Mouse (Mus musculus): ENCODE results near the gene Rbfox1. TPM values are rescaled to one million over a fixed set of nuclear protein-coding genes. Genes with fewer than 3 reads are reported as not detected.

Rbfox1 gene
- polyA plus RNA-seq, 1 experiment, result 5.6 TPM

DNA sequence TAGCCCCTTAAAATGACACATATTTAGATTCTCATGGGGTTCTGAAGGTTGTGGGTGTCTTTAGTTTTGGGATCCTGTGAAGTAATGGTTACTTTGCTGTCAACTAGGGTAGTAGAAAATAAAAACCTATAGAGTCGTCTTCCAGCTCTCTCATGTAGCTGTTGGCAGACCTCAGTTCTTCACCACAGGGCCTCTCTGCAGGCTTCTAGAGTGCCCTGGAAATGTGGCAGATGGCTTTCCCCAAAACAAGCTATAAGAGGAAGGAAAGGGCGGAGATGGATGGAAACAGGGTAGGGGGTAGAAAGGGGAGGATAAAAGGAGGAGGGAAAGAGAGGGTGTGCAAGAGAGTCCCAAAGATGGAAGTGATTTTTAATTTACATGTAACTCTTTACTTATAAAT is 539.6 kb downstream of the Rbfox1 start:
- H3K4me1 ChIP-seq (replicated peaks; ENCODE audit: control insufficient read depth, insufficient read depth, low read length), result no peaks in the 10 kb centered on the region
- TF ChIP-seq POLR2A (IDR thresholded peaks at IDR 0.05; ENCODE audit: control insufficient read depth, extremely low read depth, insufficient read depth, low read length, poor library complexity), result no peak
- no peak for TF ChIP-seq CTCF (IDR thresholded peaks at IDR 0.05; ENCODE audit: borderline replicate concordance, control insufficient read depth, extremely low read depth, insufficient read depth, low read length, poor library complexity)
- no peaks in the 10 kb centered on the region for H3K27me3 ChIP-seq (ENCODE audit: control insufficient read depth, insufficient read depth, low read length)
- no peak overlapping the region for H3K27ac ChIP-seq (ENCODE audit: control insufficient read depth, insufficient read depth, low read length)
- WGBS, result 71% methylated on average over 2 of the region's 2 CpGs
- H3K4me3 ChIP-seq (ENCODE audit: control insufficient read depth, insufficient read depth, low read length), result no peak overlapping the region
- no peaks in the 10 kb centered on the region for H3K36me3 ChIP-seq (ENCODE audit: control insufficient read depth, insufficient read depth, low read length)
- no peak for DNase-seq

GRCm38 (mm10) chr16:6427292-6428281 is 542.4 kb downstream of the Rbfox1 start:
- DNase-seq, result no peak
- H3K4me1 ChIP-seq (replicated peaks; ENCODE audit: control insufficient read depth, insufficient read depth, low read length), result no peaks in the 10 kb centered on the region
- H3K4me3 ChIP-seq (ENCODE audit: control insufficient read depth, insufficient read depth, low read length), result no peak overlapping the region
- H3K27ac ChIP-seq (ENCODE audit: control insufficient read depth, insufficient read depth, low read length), result no peak overlapping the region
- H3K36me3 ChIP-seq (ENCODE audit: control insufficient read depth, insufficient read depth, low read length), result no peaks in the 10 kb centered on the region
- TF ChIP-seq CTCF (IDR thresholded peaks at IDR 0.05; ENCODE audit: borderline replicate concordance, control insufficient read depth, extremely low read depth, insufficient read depth, low read length, poor library complexity) (no peak), POLR2A (IDR thresholded peaks at IDR 0.05; ENCODE audit: control insufficient read depth, extremely low read depth, insufficient read depth, low read length, poor library complexity) (no peak)
- no peaks in the 10 kb centered on the region for H3K27me3 ChIP-seq (ENCODE audit: control insufficient read depth, insufficient read depth, low read length)
- WGBS, result 89% methylated on average over 12 of the region's 12 CpGs

DNA sequence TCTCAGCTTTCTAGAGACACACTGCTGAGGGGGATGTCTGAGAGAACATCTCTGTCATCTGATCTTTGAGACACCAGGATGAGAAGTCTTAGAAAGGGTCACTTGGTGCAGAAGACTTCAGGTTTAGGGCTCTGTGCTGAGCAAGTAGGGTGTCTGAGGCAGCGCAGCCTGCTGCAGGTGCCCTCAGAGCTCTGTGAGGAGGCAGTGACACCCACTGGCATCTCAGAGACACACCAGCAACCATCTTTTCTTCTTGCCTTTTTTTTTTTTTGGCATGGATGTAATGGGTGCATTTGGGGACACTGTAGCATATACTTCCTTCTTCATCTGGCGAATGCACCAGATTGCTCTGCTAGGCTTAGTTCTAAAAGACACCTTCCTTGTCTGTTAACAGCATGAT is 545.8 kb downstream of the Rbfox1 start:
- Histone ChIP-seq H3K27ac (ENCODE audit: control insufficient read depth, insufficient read depth, low read length) (no peak overlapping the region), H3K4me1 (replicated peaks; ENCODE audit: control insufficient read depth, insufficient read depth, low read length) (no peaks in the 10 kb centered on the region), H3K36me3 (ENCODE audit: control insufficient read depth, insufficient read depth, low read length) (no peaks in the 10 kb centered on the region), H3K4me3 (ENCODE audit: control insufficient read depth, insufficient read depth, low read length) (no peak overlapping the region), H3K27me3 (ENCODE audit: control insufficient read depth, insufficient read depth, low read length) (no peaks in the 10 kb centered on the region)
- 88% methylated on average over 2 of the region's 2 CpGs for WGBS
- DNase-seq, result no peak
- TF ChIP-seq CTCF (IDR thresholded peaks at IDR 0.05; ENCODE audit: borderline replicate concordance, control insufficient read depth, extremely low read depth, insufficient read depth, low read length, poor library complexity) (no peak), POLR2A (IDR thresholded peaks at IDR 0.05; ENCODE audit: control insufficient read depth, extremely low read depth, insufficient read depth, low read length, poor library complexity) (no peak)

GRCm38 (mm10) chr16:6436445-6436844 is 551.3 kb downstream of the Rbfox1 start:
- no peaks in the 10 kb centered on the region for H3K27me3 ChIP-seq (ENCODE audit: control insufficient read depth, insufficient read depth, low read length)
- H3K36me3 ChIP-seq (ENCODE audit: control insufficient read depth, insufficient read depth, low read length), result no peaks in the 10 kb centered on the region
- no peak for DNase-seq
- H3K4me3 ChIP-seq (ENCODE audit: control insufficient read depth, insufficient read depth, low read length), result no peak overlapping the region
- no peak for TF ChIP-seq CTCF (IDR thresholded peaks at IDR 0.05; ENCODE audit: borderline replicate concordance, control insufficient read depth, extremely low read depth, insufficient read depth, low read length, poor library complexity)
- no peak for TF ChIP-seq POLR2A (IDR thresholded peaks at IDR 0.05; ENCODE audit: control insufficient read depth, extremely low read depth, insufficient read depth, low read length, poor library complexity)
- no peaks in the 10 kb centered on the region for H3K4me1 ChIP-seq (replicated peaks; ENCODE audit: control insufficient read depth, insufficient read depth, low read length)
- no peak overlapping the region for H3K27ac ChIP-seq (ENCODE audit: control insufficient read depth, insufficient read depth, low read length)
- WGBS, result 75% methylated on average over 2 of the region's 2 CpGs

GRCm38 (mm10) chr16:6448250-6448649 is 563.1 kb downstream of the Rbfox1 start:
- 18% methylated on average over 5 of the region's 5 CpGs for WGBS
- Histone ChIP-seq H3K36me3 (ENCODE audit: control insufficient read depth, insufficient read depth, low read length) (no peaks in the 10 kb centered on the region), H3K27me3 (ENCODE audit: control insufficient read depth, insufficient read depth, low read length) (no peaks in the 10 kb centered on the region), H3K4me3 (ENCODE audit: control insufficient read depth, insufficient read depth, low read length) (no peak overlapping the region), H3K27ac (ENCODE audit: control insufficient read depth, insufficient read depth, low read length) (no peak overlapping the region), H3K4me1 (replicated peaks; ENCODE audit: control insufficient read depth, insufficient read depth, low read length) (no peaks in the 10 kb centered on the region)
- no peak for TF ChIP-seq CTCF (IDR thresholded peaks at IDR 0.05; ENCODE audit: borderline replicate concordance, control insufficient read depth, extremely low read depth, insufficient read depth, low read length, poor library complexity)
- TF ChIP-seq POLR2A (IDR thresholded peaks at IDR 0.05; ENCODE audit: control insufficient read depth, extremely low read depth, insufficient read depth, low read length, poor library complexity), result no peak
- no peak for DNase-seq

DNA sequence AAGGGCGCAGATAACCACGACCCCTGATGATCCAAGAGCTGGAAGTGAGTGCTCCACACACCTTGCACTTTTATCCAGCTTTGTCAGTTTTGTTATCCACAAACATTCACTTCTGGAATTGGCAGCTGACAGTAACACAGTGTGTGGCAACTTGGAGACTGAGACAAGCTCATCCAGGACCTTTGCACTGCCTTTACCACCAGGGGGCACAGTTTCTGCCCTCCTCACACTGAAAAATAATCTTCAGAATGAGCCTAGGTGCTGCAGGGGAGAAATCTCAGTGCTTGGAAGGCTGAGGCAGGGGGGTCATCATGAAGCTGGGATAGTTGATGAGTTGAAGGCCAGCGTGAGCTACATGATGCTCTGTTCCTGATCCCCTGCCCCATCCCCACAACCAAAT is 570.2 kb downstream of the Rbfox1 start:
- no peaks in the 10 kb centered on the region for H3K27me3 ChIP-seq (ENCODE audit: control insufficient read depth, insufficient read depth, low read length)
- H3K4me1 ChIP-seq (replicated peaks; ENCODE audit: control insufficient read depth, insufficient read depth, low read length), result no peaks in the 10 kb centered on the region
- WGBS, result 77% methylated on average over 3 of the region's 3 CpGs
- DNase-seq, result no peak
- no peak overlapping the region for H3K4me3 ChIP-seq (ENCODE audit: control insufficient read depth, insufficient read depth, low read length)
- no peak for TF ChIP-seq POLR2A (IDR thresholded peaks at IDR 0.05; ENCODE audit: control insufficient read depth, extremely low read depth, insufficient read depth, low read length, poor library complexity)
- H3K27ac ChIP-seq (ENCODE audit: control insufficient read depth, insufficient read depth, low read length), result no peak overlapping the region
- H3K36me3 ChIP-seq (ENCODE audit: control insufficient read depth, insufficient read depth, low read length), result no peaks in the 10 kb centered on the region

Measured in thymus, adult 2 months (tissue).